Mouse (Mus musculus): ENCODE results near the gene Ivd. TPM values are rescaled to one million over a fixed set of nuclear protein-coding genes. Genes with fewer than 3 reads are reported as not detected.

Ivd gene
- total RNA-seq (2012; rRNA removed) (28.4 and 29.3 TPM in 2 replicates), total RNA-seq (2014; rRNA removed) (25.5 and 30.0 TPM in 2 replicates), polyA plus RNA-seq (2012; ENCODE audit: insufficient read length, low read depth) (27.6 and 34.5 TPM in 2 replicates)

GRCm38 (mm10) chr2:118861454-118862339 is at the start of gene Ivd:
Ivd (plus strand) TSS chr2:118861954.
- Histone ChIP-seq H3K27me3 (replicated peaks) (peaks cover 2% of the 10 kb centered on the region), H3K36me3 (replicated peaks in 1 of 2; ENCODE audit: control insufficient read depth in 1 of 2, insufficient read depth in 1 of 2, low read length in 1 of 2) (peaks cover 0 to 21% of the 10 kb centered on the region in 2 experiments), H3K9me3 (replicated peaks; ENCODE audit: low read length) (no peaks in the 10 kb centered on the region), H3K9ac (ENCODE audit: insufficient read depth, low read depth) (peak within 1 kb of the TSS; percentile 80), H3K79me2 (replicated peaks; ENCODE audit: control insufficient read depth, extremely low read depth, insufficient read depth, poor library complexity, severe bottlenecking) (no peaks in the 10 kb centered on the region; the same call in 1 of the 2 replicates), H3K27ac (ENCODE audit: insufficient read depth, low read depth) (no peak within 1 kb of the TSS), H3K4me3 (replicated peaks in 1 of 3; ENCODE audit: low read depth in 2 of 3, low read length in 2 of 3, poor library complexity in 1 of 3) (peak within 1 kb of the TSS; percentile 77 to 85 (median 83)), H3K4me2 (ENCODE audit: insufficient read depth, low read depth, poor library complexity, severe bottlenecking) (peak within 1 kb of the TSS; percentile 99), H3K4me1 (ENCODE audit: control insufficient read depth in 1 of 2, insufficient read depth in 2 of 2) (peaks cover 0 to 20% of the 10 kb centered on the region in 2 experiments; a peak in 2 of 4 replicates)
- in situ Hi-C loops (cut with MboI; ENCODE audit: low pct_ligation_motif_present, low pct_unique_long_range_greater_than_20kb, low sequenced_read_pairs) = no loop called here
- dilution Hi-C loops (cut with MboI; ENCODE audit: extremely low pct_ligation_motif_present, extremely low pct_unique_long_range_greater_than_20kb, low sequenced_read_pairs) = no loop called here
- peak; percentile 95 for DNase-seq (ENCODE audit: extremely low read depth)
- TF ChIP-seq POLR2A (IDR thresholded peaks at IDR 0.05; ENCODE audit: low read depth, low read length) (peak; percentile 87), CHD1 (IDR thresholded peaks at IDR 0.05; ENCODE audit: low read depth, low read length) (no peak), MYC (IDR thresholded peaks at IDR 0.05; ENCODE audit: low read depth, low read length) (0 out of 2 replicates have a peak, but pooled peaks have one; percentile 42), MAZ (IDR thresholded peaks at IDR 0.05; ENCODE audit: low read depth, low read length) (no peak), BHLHE40 (IDR thresholded peaks at IDR 0.05; ENCODE audit: low read depth, low read length) (no peak), POLR2AphosphoS2 (IDR thresholded peaks at IDR 0.05; ENCODE audit: low read depth, low read length) (no peak), CTCF (conservative IDR thresholded peaks at IDR 0.05 in 1 of 2, IDR thresholded peaks at IDR 0.05 in 1 of 2; ENCODE audit: low read depth in 2 of 2, low read length in 2 of 2) (no peak), USF1 (IDR thresholded peaks at IDR 0.05; ENCODE audit: low read depth, low read length) (no peak), KAT2A (IDR thresholded peaks at IDR 0.05; ENCODE audit: insufficient replicate concordance, low read length) (0 out of 2 replicates have a peak, but pooled peaks have one; percentile 46), IRF4 (IDR thresholded peaks at IDR 0.05; ENCODE audit: low read depth, low read length) (peak; percentile 7; the same call in 1 of the 2 replicates), MAX (IDR thresholded peaks at IDR 0.05; ENCODE audit: low read length) (peak; percentile 50; the same call in 1 of the 2 replicates), SMC3 (IDR thresholded peaks at IDR 0.05; ENCODE audit: low read depth, low read length) (no peak), ZKSCAN1 (IDR thresholded peaks at IDR 0.05; ENCODE audit: borderline replicate concordance, low read depth, low read length) (no peak), JUND (conservative IDR thresholded peaks at IDR 0.05; ENCODE audit: low read depth, low read length) (no peak), PAX5 (IDR thresholded peaks at IDR 0.05; ENCODE audit: low read length) (no peak), TCF12 (IDR thresholded peaks at IDR 0.05; ENCODE audit: low read depth, low read length) (peak; percentile 79; the same call in 1 of the 2 replicates), RCOR1 (conservative IDR thresholded peaks at IDR 0.05; ENCODE audit: low read depth, low read length) (no peak), JUN (IDR thresholded peaks at IDR 0.05; ENCODE audit: insufficient read depth, low read depth, low read length) (no peak), MXI1 (IDR thresholded peaks at IDR 0.05; ENCODE audit: low read depth, low read length) (peak; percentile 60; the same call in 1 of the 2 replicates), UBTF (IDR thresholded peaks at IDR 0.05; ENCODE audit: low read depth, low read length) (no peak), GABPA (IDR thresholded peaks at IDR 0.05; ENCODE audit: insufficient replicate concordance, low read depth, low read length) (no peak), ZNF384 (IDR thresholded peaks at IDR 0.05; ENCODE audit: low read depth, low read length) (no peak), SIN3A (IDR thresholded peaks at IDR 0.05; ENCODE audit: low read length) (peak; percentile 78), ZMIZ1 (IDR thresholded peaks at IDR 0.05; ENCODE audit: low read depth, low read length) (peak; percentile 85), EP300 (IDR thresholded peaks at IDR 0.05; ENCODE audit: low read length) (no peak; the same call in 1 of the 2 replicates), ZC3H11A (IDR thresholded peaks at IDR 0.05; ENCODE audit: low read depth, low read length) (no peak), RAD21 (IDR thresholded peaks at IDR 0.05; ENCODE audit: low read depth, low read length) (no peak), CHD2 (IDR thresholded peaks at IDR 0.05; ENCODE audit: low read length) (peak; percentile 94), E2F4 (IDR thresholded peaks at IDR 0.05; ENCODE audit: insufficient replicate concordance, low read depth, low read length) (no peak), NRF1 (IDR thresholded peaks at IDR 0.05; ENCODE audit: low read depth, low read length) (0 out of 2 replicates have a peak, but pooled peaks have one; percentile 38), USF2 (conservative IDR thresholded peaks at IDR 0.05; ENCODE audit: low read depth, low read length) (no peak), MEF2A (IDR thresholded peaks at IDR 0.05; ENCODE audit: borderline replicate concordance, low read depth, low read length) (0 out of 2 replicates have a peak, but pooled peaks have one; percentile 28), ETS1 (conservative IDR thresholded peaks at IDR 0.05; ENCODE audit: low read depth, low read length) (no peak), ELF1 (IDR thresholded peaks at IDR 0.05; ENCODE audit: low read depth, low read length) (peak; percentile 50), NELFE (IDR thresholded peaks at IDR 0.05; ENCODE audit: low read depth, low read length) (peak; percentile 75; the same call in 1 of the 2 replicates), MAFK (IDR thresholded peaks at IDR 0.05; ENCODE audit: insufficient replicate concordance, low read length) (no peak), HCFC1 (IDR thresholded peaks at IDR 0.05; ENCODE audit: low read depth, low read length) (peak; percentile 61)
